Mouse (Mus musculus) liver, embryonic 14.5 days (tissue): ENCODE results near the gene Capn5.

Experiments used
- CTCF ChIP-seq: IDR thresholded peaks from 2 replicates; pipeline ENCODE4 v1.5.1; 2016; ENCODE audit warnings: antibody characterized with exemption, low read depth, control low read depth
- EP300 ChIP-seq: IDR thresholded peaks from 2 replicates; pipeline ENCODE4 v1.6.1; 2016; ENCODE audit warnings: antibody characterized with exemption, low read depth

GRCm38 (mm10) chr7:98077453-98077852 lies 100.6 kb downstream of the Capn5 start:
- no peak for TF ChIP-seq CTCF
- no peak for TF ChIP-seq EP300
